Mouse (Mus musculus): ENCODE results near the gene Mpped1. TPM values are rescaled to one million over a fixed set of nuclear protein-coding genes. Genes with fewer than 3 reads are reported as not detected.
A peak's percentile ranks its signal among the peaks of the same experiment; 100 is the strongest.

Mpped1 gene
- total RNA-seq, 4 experiments from 2014 or later: 164 to 204 (median 185) TPM

- no peak for DNase-seq (ENCODE audit: low spot score in 2 of 2)
These were observed 9.8 kb downstream of the Mpped1 start for GRCm38 (mm10) chr15:83789046-83789445.

GRCm38 (mm10) chr15:83796924-83797323 is 17.7 kb downstream of the Mpped1 start:
- DNase-seq (ENCODE audit: low spot score in 2 of 2): no peak

- DNase-seq (ENCODE audit: low spot score in 2 of 2): no peak
These were observed 19.7 kb downstream of the Mpped1 start for GRCm38 (mm10) chr15:83798964-83799363.

- DNase-seq (ENCODE audit: low spot score in 2 of 2): no peak
These were observed 21.7 kb downstream of the Mpped1 start for GRCm38 (mm10) chr15:83801011-83801410.

- no peak for DNase-seq (ENCODE audit: low spot score in 2 of 2)
These were observed 34.8 kb downstream of the Mpped1 start for GRCm38 (mm10) chr15:83814106-83814505.

- peak; percentile 48 for DNase-seq (ENCODE audit: low spot score in 2 of 2)
These were observed 48.7 kb downstream of the Mpped1 start for GRCm38 (mm10) chr15:83828011-83828410.

GRCm38 (mm10) chr15:83829226-83829625 is 50.0 kb downstream of the Mpped1 start:
- DNase-seq (ENCODE audit: low spot score in 2 of 2): peak in 1 of 2 experiments; percentile 50

GRCm38 (mm10) chr15:83832265-83832664 is 53.0 kb downstream of the Mpped1 start:
- DNase-seq (ENCODE audit: low spot score in 2 of 2): no peak

GRCm38 (mm10) chr15:83840950-83841719 is 61.9 kb downstream of the Mpped1 start:
- DNase-seq (ENCODE audit: low spot score in 2 of 2): no peak

- DNase-seq (ENCODE audit: low spot score in 2 of 2): no peak
These were observed 63.2 kb downstream of the Mpped1 start for GRCm38 (mm10) chr15:83842419-83842818.

GRCm38 (mm10) chr15:83842915-83843789 is 63.9 kb downstream of the Mpped1 start:
- DNase-seq (ENCODE audit: low spot score in 2 of 2): no peak

- no peak for DNase-seq (ENCODE audit: low spot score in 2 of 2)
These were observed 66.5 kb downstream of the Mpped1 start for GRCm38 (mm10) chr15:83845734-83846133.

GRCm38 (mm10) chr15:83846592-83846991 is 67.3 kb downstream of the Mpped1 start:
- DNase-seq (ENCODE audit: low spot score in 2 of 2): no peak

- no peak for DNase-seq (ENCODE audit: low spot score in 2 of 2)
These were observed 68.2 kb downstream of the Mpped1 start for GRCm38 (mm10) chr15:83847512-83847911.

- DNase-seq (ENCODE audit: low spot score in 2 of 2): no peak
These were observed 68.9 kb downstream of the Mpped1 start for GRCm38 (mm10) chr15:83848193-83848592.

GRCm38 (mm10) chr15:83853400-83853811 is 74.1 kb downstream of the Mpped1 start:
- DNase-seq (ENCODE audit: low spot score in 2 of 2): peak; percentile 68 to 78

GRCm38 (mm10) chr15:83857129-83857528 is 77.9 kb downstream of the Mpped1 start:
- peak in 1 of 2 experiments; percentile 82 for DNase-seq (ENCODE audit: low spot score in 2 of 2)

GRCm38 (mm10) chr15:83865626-83866025 is 86.4 kb downstream of the Mpped1 start:
- no peak for DNase-seq (ENCODE audit: low spot score in 2 of 2)

- no peak for DNase-seq (ENCODE audit: low spot score in 2 of 2)
These were observed 91.7 kb downstream of the Mpped1 start for GRCm38 (mm10) chr15:83870936-83871335.

GRCm38 (mm10) chr15:83877155-83877866 is 98.0 kb downstream of the Mpped1 start:
- DNase-seq (ENCODE audit: low spot score in 2 of 2): no peak

GRCm38 (mm10) chr15:83877898-83878297 is 98.6 kb downstream of the Mpped1 start:
- no peak for DNase-seq (ENCODE audit: low spot score in 2 of 2)

- DNase-seq (ENCODE audit: low spot score in 2 of 2): no peak
These were observed 100.6 kb downstream of the Mpped1 start for GRCm38 (mm10) chr15:83879845-83880244.

Measured in layer of hippocampus, adult 8-10 months (tissue).